Mouse (Mus musculus): ENCODE results near the gene Gm9044. TPM values are rescaled to one million over a fixed set of nuclear protein-coding genes. Genes with fewer than 3 reads are reported as not detected.

Gene Gm9044
- polyA plus RNA-seq, 1 experiment from 2014 or later = not detected

Other genes with a start within 250 kb of the Gm9044 start
- gene Mdm1, start 190.6 kb downstream of the Gm9044 start, polyA plus RNA-seq (2015; fragmentation: Nextera tagmentation; extraction: Ambion mirVana) = 37.6 and 38.9 TPM in 2 replicates
- gene Il22, start 127.5 kb downstream of the Gm9044 start, polyA plus RNA-seq (2015; fragmentation: Nextera tagmentation; extraction: Ambion mirVana) = not detected in 2 replicates
- gene Gm32717, start 91.6 kb downstream of the Gm9044 start, polyA plus RNA-seq (2015; fragmentation: Nextera tagmentation; extraction: Ambion mirVana) = 0.06 TPM in 1 of 2 replicates, not detected in the other
- 0.06 TPM in 1 of 2 replicates, not detected in the other for gene Gm32802, start 73.7 kb downstream of the Gm9044 start, polyA plus RNA-seq (2015; fragmentation: Nextera tagmentation; extraction: Ambion mirVana)
- gene Iltifb, start 37.4 kb downstream of the Gm9044 start, polyA plus RNA-seq (2015; fragmentation: Nextera tagmentation; extraction: Ambion mirVana) = not detected in 2 replicates
- not detected in 2 replicates for gene Gm9040, start 5.4 kb downstream of the Gm9044 start, polyA plus RNA-seq (2015; fragmentation: Nextera tagmentation; extraction: Ambion mirVana)
- 0.09 and 0.11 TPM in 2 replicates for gene Gm9045, start 5.4 kb upstream of the Gm9044 start, polyA plus RNA-seq (2015; fragmentation: Nextera tagmentation; extraction: Ambion mirVana)
- not detected in 2 replicates for gene Gm9046, start 10.8 kb upstream of the Gm9044 start, polyA plus RNA-seq (2015; fragmentation: Nextera tagmentation; extraction: Ambion mirVana)
- not detected in 2 replicates for gene Gm9048, start 16.3 kb upstream of the Gm9044 start, polyA plus RNA-seq (2015; fragmentation: Nextera tagmentation; extraction: Ambion mirVana)
- 0.09 and 0.11 TPM in 2 replicates for gene Gm9049, start 21.7 kb upstream of the Gm9044 start, polyA plus RNA-seq (2015; fragmentation: Nextera tagmentation; extraction: Ambion mirVana)
- not detected in 2 replicates for gene Ifng, start 108.6 kb upstream of the Gm9044 start, polyA plus RNA-seq (2015; fragmentation: Nextera tagmentation; extraction: Ambion mirVana)

Measured in limb, embryonic 13.5 days (tissue).